Mouse (Mus musculus): Measurements from ENCODE around the gene 1110051M20Rik. TPM values are rescaled to one million over a fixed set of nuclear protein-coding genes. Genes with fewer than 3 reads are reported as not detected.

Gene 1110051M20Rik
- total and polyA plus RNA-seq, 3 experiments, result 21.1 to 34.0 (median 26.2) TPM

DNA sequence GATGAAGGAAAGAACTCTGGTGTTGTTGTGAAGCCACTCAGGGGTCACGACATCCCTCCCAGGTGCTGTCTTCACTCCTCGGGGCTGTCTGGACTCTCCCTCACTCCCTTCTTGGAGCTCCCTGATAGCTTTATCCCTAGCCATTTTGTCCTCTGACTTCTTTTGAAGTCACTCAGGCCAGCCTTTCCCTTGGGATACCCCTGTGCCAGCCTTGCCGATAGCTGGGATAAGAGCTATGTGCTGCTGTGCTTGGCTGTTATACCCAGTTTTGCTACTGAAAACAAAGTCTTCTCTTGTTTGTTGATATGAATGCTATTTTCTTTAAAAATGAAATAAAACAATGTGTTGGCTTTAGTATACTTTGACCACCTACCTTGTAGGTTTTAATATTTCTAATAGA, 90.7 kb downstream of the 1110051M20Rik start:
- Histone ChIP-seq H3K9me3 (replicated peaks; ENCODE audit: low read length) (no peaks in the 10 kb centered on the region), H3K4me2 (ENCODE audit: insufficient read depth, low read depth, poor library complexity, severe bottlenecking) (no peak overlapping the region), H3K9ac (ENCODE audit: insufficient read depth, low read depth) (no peak overlapping the region), H3K36me3 (replicated peaks in 1 of 2; ENCODE audit: control insufficient read depth in 1 of 2, insufficient read depth in 1 of 2, low read length in 1 of 2) (no peaks in the 10 kb centered on the region), H3K4me1 (ENCODE audit: control insufficient read depth in 1 of 2, insufficient read depth in 2 of 2) (peaks cover 0 to 5% of the 10 kb centered on the region in 2 experiments; a peak in 1 of 4 replicates), H3K27ac (ENCODE audit: insufficient read depth, low read depth) (no peak overlapping the region), H3K79me2 (replicated peaks; ENCODE audit: control insufficient read depth, extremely low read depth, insufficient read depth, poor library complexity, severe bottlenecking) (no peaks in the 10 kb centered on the region), H3K4me3 (replicated peaks in 1 of 3; ENCODE audit: low read depth in 2 of 3, low read length in 2 of 3, poor library complexity in 1 of 3) (no peak overlapping the region), H3K27me3 (replicated peaks) (no peaks in the 10 kb centered on the region)
- dilution Hi-C loops (cut with MboI; ENCODE audit: extremely low pct_ligation_motif_present, extremely low pct_unique_long_range_greater_than_20kb, low sequenced_read_pairs) (no loop called here), in situ Hi-C loops (cut with MboI; ENCODE audit: low pct_ligation_motif_present, low pct_unique_long_range_greater_than_20kb, low sequenced_read_pairs) (no loop called here)
- TF ChIP-seq MYC (IDR thresholded peaks at IDR 0.05; ENCODE audit: low read depth, low read length), result no peak
- TF ChIP-seq CTCF (conservative IDR thresholded peaks at IDR 0.05 in 1 of 2, IDR thresholded peaks at IDR 0.05 in 1 of 2; ENCODE audit: low read depth in 2 of 2, low read length in 2 of 2), result no peak
- no peak for TF ChIP-seq POLR2AphosphoS2 (IDR thresholded peaks at IDR 0.05; ENCODE audit: low read depth, low read length)
- TF ChIP-seq POLR2A (IDR thresholded peaks at IDR 0.05; ENCODE audit: low read depth, low read length), result no peak
- TF ChIP-seq MAZ (IDR thresholded peaks at IDR 0.05; ENCODE audit: low read depth, low read length), result no peak
- no peak for TF ChIP-seq IRF4 (IDR thresholded peaks at IDR 0.05; ENCODE audit: low read depth, low read length)
- no peak for TF ChIP-seq ZKSCAN1 (IDR thresholded peaks at IDR 0.05; ENCODE audit: borderline replicate concordance, low read depth, low read length)
- TF ChIP-seq NELFE (IDR thresholded peaks at IDR 0.05; ENCODE audit: low read depth, low read length), result no peak
- no peak for TF ChIP-seq NRF1 (IDR thresholded peaks at IDR 0.05; ENCODE audit: low read depth, low read length)
- TF ChIP-seq CHD1 (IDR thresholded peaks at IDR 0.05; ENCODE audit: low read depth, low read length), result no peak
- TF ChIP-seq MAX (IDR thresholded peaks at IDR 0.05; ENCODE audit: low read length), result no peak
- no peak for TF ChIP-seq RCOR1 (conservative IDR thresholded peaks at IDR 0.05; ENCODE audit: low read depth, low read length)
- no peak for TF ChIP-seq BHLHE40 (IDR thresholded peaks at IDR 0.05; ENCODE audit: low read depth, low read length)
- no peak for TF ChIP-seq MEF2A (IDR thresholded peaks at IDR 0.05; ENCODE audit: borderline replicate concordance, low read depth, low read length)
- no peak for DNase-seq (ENCODE audit: extremely low read depth)

DNA sequence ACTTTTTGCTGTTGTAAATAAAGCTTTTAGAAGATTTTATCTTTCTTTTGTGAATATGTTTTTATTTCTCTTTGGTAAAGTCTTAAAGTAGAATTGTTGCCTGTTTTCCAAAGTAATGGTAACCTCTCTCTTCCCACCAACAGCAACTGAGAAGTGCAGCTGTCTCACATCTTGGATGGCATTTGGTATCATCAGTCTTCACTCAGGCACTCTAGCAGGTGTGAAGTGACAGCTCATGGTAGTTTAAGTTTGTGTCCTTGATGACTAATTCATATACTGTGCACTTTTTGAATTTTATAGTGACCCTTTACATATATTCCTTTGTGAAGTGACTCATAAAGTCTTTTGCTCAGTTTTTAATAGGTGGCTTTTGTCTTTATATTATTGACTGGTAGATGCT, 92.7 kb downstream of the 1110051M20Rik start:
- Histone ChIP-seq H3K27me3 (replicated peaks) (no peaks in the 10 kb centered on the region), H3K36me3 (replicated peaks in 1 of 2; ENCODE audit: control insufficient read depth in 1 of 2, insufficient read depth in 1 of 2, low read length in 1 of 2) (no peaks in the 10 kb centered on the region), H3K27ac (ENCODE audit: insufficient read depth, low read depth) (no peak overlapping the region), H3K9ac (ENCODE audit: insufficient read depth, low read depth) (no peak overlapping the region), H3K4me3 (replicated peaks in 1 of 3; ENCODE audit: low read depth in 2 of 3, low read length in 2 of 3, poor library complexity in 1 of 3) (no peak overlapping the region), H3K9me3 (replicated peaks; ENCODE audit: low read length) (no peaks in the 10 kb centered on the region), H3K4me2 (ENCODE audit: insufficient read depth, low read depth, poor library complexity, severe bottlenecking) (no peak overlapping the region), H3K79me2 (replicated peaks; ENCODE audit: control insufficient read depth, extremely low read depth, insufficient read depth, poor library complexity, severe bottlenecking) (no peaks in the 10 kb centered on the region), H3K4me1 (ENCODE audit: control insufficient read depth in 1 of 2, insufficient read depth in 2 of 2) (no peaks in the 10 kb centered on the region)
- dilution Hi-C loops (cut with MboI; ENCODE audit: extremely low pct_ligation_motif_present, extremely low pct_unique_long_range_greater_than_20kb, low sequenced_read_pairs) (no loop called here), in situ Hi-C loops (cut with MboI; ENCODE audit: low pct_ligation_motif_present, low pct_unique_long_range_greater_than_20kb, low sequenced_read_pairs) (no loop called here)
- no peak for DNase-seq (ENCODE audit: extremely low read depth)
- TF ChIP-seq PAX5 (IDR thresholded peaks at IDR 0.05; ENCODE audit: low read length) (no peak), HCFC1 (IDR thresholded peaks at IDR 0.05; ENCODE audit: low read depth, low read length) (no peak), ZMIZ1 (IDR thresholded peaks at IDR 0.05; ENCODE audit: low read depth, low read length) (no peak), ELF1 (IDR thresholded peaks at IDR 0.05; ENCODE audit: low read depth, low read length) (no peak), ZKSCAN1 (IDR thresholded peaks at IDR 0.05; ENCODE audit: borderline replicate concordance, low read depth, low read length) (no peak), CTCF (conservative IDR thresholded peaks at IDR 0.05 in 1 of 2, IDR thresholded peaks at IDR 0.05 in 1 of 2; ENCODE audit: low read depth in 2 of 2, low read length in 2 of 2) (no peak), TCF12 (IDR thresholded peaks at IDR 0.05; ENCODE audit: low read depth, low read length) (no peak), MAFK (IDR thresholded peaks at IDR 0.05; ENCODE audit: insufficient replicate concordance, low read length) (no peak), SIN3A (IDR thresholded peaks at IDR 0.05; ENCODE audit: low read length) (no peak), ZC3H11A (IDR thresholded peaks at IDR 0.05; ENCODE audit: low read depth, low read length) (no peak), SMC3 (IDR thresholded peaks at IDR 0.05; ENCODE audit: low read depth, low read length) (no peak), CHD1 (IDR thresholded peaks at IDR 0.05; ENCODE audit: low read depth, low read length) (no peak), RAD21 (IDR thresholded peaks at IDR 0.05; ENCODE audit: low read depth, low read length) (no peak), MEF2A (IDR thresholded peaks at IDR 0.05; ENCODE audit: borderline replicate concordance, low read depth, low read length) (no peak), MXI1 (IDR thresholded peaks at IDR 0.05; ENCODE audit: low read depth, low read length) (no peak), JUN (IDR thresholded peaks at IDR 0.05; ENCODE audit: insufficient read depth, low read depth, low read length) (no peak), ZNF384 (IDR thresholded peaks at IDR 0.05; ENCODE audit: low read depth, low read length) (no peak), USF1 (IDR thresholded peaks at IDR 0.05; ENCODE audit: low read depth, low read length) (no peak), POLR2AphosphoS2 (IDR thresholded peaks at IDR 0.05; ENCODE audit: low read depth, low read length) (no peak), IRF4 (IDR thresholded peaks at IDR 0.05; ENCODE audit: low read depth, low read length) (no peak)
